Mouse (Mus musculus) heart, adult 9 months (tissue): ENCODE results near the gene Ptbp2.

Experiments used
- DNase-seq, 2 experiments: peaks; one replicate each; pipeline ENCODE4 v3.0.0; 2022; ENCODE audit warnings: low spot score in 2 of 2

Ptbp2 gene

DNA sequence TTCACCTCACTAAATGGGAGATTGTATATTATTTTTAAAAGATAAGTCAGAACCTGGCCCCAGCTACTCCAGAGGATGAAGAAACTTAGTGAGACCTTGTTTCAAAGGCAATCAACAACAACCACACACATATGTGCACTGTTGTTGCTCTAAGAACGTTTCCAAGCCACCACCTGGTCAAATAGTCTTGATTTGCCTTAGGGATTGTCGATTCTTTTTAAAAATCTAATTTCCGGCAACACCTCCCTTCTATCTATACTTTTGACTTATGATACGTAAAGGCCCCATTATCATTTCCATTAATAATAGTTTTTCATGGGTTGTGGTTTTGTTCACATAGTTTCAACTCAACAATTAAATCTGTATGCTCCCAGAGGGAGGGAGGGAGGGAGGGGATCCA is at the start of gene Ptbp2:
Gene Ptbp2 (minus strand): TSS at position 101 of the 400 bp plus-strand sequence.
- DNase-seq = no peak

DNA sequence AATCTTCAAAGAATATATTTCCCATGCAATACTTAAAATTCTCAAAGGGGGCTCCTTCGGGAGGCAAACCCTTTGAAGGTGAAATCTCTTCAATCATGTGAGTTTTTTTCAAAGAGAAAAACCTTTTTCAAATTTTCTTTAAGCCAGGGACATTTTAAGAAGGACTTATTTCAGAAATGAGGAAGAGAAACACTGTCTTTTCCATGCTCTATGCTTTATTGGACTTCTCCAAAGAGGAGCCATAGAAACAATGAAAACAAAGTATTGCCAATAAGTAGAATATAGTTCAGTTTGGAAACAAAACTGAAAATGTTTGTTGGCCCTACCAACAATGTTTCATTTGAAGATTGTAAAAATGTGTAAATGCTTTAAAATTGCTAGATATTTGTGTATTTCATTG is 30.4 kb upstream of the Ptbp2 start:
- DNase-seq = no peak

DNA sequence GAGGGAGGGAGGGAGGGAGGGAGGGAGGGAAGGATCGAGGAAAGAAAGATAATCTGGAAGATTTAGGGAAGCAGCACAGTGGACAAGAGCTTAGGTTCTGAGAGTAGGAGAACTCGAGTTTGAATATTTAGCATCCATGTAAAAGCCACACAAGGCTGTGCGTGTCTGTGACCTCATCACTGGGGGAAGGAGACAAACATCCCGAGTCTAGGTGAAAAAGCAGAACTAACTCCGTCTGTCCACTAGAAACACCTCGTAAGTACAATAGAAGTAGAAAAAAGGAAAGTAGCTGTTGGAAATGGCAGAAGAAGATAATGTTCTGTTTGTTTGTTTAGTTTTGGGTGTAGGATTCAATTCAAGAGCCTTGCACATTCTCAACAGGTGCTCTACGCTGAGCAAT is 21.9 kb upstream of the Ptbp2 start:
- DNase-seq = no peak

DNA sequence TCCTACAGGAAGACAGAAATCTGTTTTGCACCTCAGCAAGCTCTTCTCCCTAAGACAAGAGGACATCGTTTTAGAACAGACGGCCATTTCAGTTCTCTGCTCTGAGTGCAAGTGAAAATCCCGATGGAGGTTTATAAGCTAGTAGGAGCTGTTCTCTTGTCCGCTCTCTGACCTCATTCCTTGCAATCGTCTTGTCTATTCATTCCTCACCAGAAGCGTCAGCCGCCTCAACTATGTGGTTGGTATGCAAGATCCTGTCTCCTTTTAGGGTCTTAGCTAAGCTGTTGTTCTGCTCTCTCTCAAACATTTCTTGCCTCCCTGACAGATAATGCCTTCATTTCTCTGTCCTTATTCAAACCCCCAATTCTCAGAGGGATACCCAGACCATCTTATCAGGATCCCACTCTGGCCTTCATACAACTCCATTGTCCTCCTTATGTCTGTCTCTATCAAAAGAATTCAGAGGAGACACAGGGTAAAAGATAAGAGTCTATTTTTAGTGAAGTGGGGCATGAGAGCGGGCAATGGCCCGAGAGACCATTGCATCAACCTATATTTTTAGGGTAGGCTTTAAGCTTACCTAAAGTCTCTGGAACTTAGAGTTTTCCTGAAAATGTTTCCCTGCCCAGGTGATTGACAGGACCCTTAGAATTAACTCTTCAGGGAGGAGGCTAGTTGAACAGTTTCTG is 10.6 kb upstream of the Ptbp2 start:
- DNase-seq = peak in 1 of 2 experiments; percentile 12

DNA sequence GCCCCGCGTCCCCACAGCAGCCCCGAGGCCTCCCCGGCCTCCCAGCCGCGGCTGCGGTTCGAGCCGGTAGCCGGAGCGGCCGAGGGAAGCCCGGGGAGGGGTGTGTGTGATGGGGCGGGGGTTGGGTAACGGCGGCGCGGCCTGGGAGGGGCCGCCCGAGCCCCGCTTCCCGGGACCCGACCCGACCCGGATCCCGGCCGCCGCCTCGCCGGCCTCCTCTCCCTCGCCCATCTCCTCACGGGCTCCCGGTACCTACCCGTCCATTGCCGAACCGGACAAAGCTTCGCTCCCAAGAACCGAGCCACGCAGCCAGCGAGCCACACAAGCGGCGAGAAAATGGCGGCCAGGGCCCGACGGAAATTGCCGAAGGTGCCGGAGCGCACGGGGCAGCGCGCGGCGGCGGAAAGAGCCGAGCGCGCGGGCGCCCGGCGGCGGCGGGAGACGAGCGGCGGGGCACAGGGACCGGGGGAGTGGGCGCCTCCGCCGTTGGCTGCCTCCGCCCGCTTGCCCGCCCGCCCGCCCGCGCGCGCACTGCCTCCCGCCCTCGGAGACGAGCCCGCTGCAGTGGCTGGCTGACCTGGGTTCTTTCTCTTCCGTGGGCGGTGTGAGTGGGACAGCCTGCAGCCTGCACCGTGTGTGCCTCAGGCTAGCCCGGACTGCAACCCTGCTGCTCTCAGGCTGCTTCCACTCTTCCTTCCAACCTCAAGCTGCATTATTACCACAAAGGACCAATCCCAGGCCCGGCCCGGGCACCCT is 1.1 kb downstream of the Ptbp2 start:
- peak; percentile 83 to 85 for DNase-seq

DNA sequence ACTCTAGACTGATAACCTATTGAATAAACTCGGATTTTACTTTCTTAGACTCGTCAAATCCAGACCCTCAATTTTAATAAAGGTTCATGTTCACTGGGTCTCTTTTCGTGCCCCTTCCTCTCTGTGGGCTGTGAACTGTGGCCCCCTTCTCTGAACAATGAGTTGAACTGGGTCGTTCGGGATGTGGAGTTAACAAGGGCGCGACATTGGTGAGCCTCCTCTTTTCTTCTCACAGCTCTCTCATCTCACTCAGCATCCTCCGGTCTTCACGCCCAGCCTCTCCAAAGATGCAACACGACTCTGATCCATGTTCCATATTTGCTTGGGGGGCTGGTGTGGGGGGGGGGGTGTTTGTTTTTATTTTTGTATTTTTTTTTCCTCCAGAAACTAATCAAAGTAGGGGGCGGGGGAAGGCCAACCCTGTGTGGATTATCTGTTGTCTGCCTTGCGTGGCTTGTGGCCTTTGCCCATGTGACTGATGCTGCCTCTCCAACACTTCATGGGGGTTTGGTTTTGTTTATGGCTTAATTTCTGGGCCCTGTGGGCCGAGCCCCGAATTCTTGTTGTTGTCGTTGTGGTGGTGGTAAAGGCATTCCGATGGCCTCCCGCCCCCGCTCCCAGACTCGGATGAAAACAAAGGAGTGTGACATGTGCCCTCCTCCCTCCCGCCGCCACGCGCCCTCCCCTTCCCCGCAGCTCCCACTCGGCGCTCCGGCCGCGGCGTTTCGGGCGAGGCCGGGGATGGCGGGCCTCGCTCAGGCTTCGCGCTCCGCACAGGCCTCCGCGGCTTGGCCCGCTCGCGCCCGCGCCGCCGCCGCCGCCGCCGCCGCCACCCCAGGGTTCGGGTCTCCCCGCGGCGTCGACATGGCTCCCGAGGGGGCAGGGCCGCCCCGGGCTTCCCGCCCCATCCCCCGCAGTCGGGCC is 2.0 kb downstream of the Ptbp2 start:
- DNase-seq = peak; percentile 44 to 47

DNA sequence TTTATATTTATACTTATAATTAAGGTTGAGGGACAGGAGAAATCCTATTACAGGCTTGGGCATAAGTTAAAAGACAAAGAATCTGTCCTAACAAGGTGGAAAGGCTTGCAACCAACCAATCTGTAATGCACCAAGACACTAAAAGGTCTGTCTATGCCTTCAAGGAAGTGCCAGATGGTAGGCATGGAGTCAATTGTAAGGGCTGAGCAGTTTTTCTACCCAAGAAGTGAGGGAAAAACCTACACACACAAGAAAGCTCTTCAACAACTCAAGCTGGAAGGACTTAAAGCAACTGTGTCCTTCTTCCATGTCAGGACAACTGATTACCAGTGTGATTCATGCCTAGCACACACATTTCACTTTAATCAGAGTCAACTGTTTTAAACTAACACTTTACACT is 3.4 kb downstream of the Ptbp2 start:
- DNase-seq = no peak

DNA sequence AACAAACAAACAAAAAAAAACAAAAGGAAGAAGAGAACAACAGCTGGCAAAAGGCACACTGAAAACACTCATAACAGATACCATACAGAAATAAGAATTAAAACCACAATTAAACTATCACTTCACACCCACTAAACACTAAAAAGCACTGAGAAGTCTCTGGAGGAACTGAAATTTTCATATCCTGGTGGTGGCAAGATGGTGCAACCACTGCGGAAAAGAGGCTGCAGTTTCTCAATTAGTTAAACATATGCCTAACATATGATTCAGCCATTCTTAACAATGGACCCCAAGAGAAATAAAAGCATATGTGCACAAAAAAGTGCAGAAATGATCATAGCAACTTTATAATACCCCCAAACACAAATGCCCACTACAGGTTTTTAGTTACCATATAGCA is 5.0 kb downstream of the Ptbp2 start:
- DNase-seq = no peak

DNA sequence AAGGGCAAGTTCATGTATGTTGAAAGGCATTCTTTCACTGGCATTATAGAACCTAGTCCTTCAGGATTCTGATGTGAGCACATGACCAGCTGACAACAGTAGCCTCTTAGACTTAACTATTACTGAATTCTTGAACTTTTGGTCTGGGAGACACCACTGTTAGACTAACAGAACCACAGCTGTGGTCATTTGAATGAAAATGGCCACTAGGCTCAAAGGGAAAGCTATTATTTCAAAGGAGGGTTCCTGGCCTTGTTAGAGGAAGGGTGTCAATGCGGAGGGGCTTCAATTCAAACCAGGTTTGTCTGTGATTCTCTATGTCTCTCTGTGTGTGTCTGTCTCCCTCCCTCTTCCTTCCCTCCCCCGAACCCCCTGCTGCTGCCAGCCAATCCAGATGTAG is 5.8 kb downstream of the Ptbp2 start:
- DNase-seq = no peak

DNA sequence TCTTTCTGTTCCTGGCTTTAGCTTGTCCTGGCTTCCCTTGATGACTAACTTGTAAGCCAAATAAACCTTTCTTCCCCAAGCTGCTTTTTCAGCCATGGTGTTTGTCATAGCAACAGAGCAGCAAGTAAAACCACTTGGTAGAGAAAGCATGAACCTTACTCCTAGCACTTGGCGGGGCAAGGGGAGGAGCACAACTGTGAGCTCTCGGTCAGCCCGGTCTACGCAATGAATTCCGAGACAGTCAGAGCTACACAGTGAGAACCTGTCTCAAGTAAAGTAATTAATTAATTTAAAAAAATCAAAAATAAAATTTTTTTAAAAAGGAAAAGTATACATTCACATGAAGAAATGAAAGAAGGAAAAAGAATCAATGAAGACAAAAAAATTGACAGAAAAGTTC is 8.1 kb downstream of the Ptbp2 start:
- DNase-seq = no peak

DNA sequence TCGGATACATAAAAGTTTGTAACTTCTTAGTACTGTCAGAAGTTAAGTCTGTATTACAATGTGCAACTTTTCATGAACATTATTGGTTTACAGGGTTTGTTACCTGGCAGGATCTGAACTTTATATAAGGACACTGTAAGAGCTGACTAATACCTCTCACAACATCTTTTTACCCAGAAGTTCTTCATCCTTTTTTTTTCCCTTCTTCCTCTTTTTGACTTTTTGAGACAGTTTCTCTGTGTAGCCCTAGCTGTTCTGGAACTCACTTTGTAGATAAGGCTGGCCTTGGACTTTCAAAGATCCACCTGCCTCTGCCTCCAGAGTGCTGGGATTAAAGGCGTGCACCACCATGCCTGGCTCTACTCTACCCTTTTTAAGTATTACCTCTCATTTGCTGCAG is 11.5 kb downstream of the Ptbp2 start:
- no peak for DNase-seq

DNA sequence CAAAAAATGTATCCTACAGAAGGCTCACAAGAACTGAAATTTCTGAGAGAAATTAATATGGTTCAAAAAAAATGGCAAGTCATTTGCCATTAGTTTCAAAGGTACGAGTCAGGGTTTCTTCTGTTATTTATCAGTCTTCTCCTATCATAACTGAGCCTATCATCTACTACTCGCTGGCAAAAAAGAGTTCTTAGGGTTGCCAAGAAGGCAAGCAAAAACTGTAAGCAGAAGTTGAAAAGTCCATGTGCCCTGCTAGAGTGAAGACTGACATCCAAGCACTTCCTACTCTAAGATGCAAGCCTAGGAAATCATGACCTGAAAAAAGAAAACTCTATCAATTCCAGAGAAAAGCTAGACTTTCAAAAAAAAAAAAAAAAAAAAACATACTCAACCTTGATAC is 20.5 kb downstream of the Ptbp2 start:
- no peak for DNase-seq

DNA sequence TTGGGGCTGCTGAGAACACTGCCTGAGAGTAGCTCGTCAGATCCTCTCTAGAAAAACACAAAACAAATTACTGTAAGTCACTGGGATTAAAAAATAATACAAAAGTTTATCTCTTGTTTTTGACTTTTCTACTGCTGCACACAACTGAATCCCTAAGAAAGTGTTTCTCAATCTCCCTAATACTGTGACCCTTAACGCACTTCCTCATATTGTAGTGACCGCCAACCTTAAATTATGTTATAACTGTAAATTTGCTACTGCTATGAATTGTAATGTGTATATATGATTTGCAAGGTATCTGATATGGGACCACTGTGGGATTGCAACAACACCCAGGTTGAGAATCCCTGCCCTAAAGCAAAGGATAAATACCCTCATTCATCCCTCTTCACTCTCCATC is 22.5 kb downstream of the Ptbp2 start:
- no peak for DNase-seq

DNA sequence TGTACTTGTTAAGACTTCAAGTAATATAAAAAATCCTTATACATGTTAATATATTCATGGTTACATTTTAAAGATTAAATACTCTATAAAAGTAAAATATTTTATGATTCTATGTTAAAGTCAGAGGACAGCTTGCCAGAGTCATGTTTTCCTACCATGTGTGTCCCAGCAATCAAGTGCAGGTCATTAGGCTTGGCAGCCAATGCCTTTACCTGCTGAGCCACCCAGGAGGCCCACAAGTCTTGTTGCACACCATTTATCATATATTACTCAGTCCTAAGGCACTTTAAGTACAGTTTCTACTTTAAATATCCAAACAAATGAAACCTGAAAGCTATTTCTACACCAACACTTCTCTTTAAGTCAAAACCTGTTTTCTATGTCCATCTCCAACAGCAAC is 30.5 kb downstream of the Ptbp2 start:
- no peak for DNase-seq

DNA sequence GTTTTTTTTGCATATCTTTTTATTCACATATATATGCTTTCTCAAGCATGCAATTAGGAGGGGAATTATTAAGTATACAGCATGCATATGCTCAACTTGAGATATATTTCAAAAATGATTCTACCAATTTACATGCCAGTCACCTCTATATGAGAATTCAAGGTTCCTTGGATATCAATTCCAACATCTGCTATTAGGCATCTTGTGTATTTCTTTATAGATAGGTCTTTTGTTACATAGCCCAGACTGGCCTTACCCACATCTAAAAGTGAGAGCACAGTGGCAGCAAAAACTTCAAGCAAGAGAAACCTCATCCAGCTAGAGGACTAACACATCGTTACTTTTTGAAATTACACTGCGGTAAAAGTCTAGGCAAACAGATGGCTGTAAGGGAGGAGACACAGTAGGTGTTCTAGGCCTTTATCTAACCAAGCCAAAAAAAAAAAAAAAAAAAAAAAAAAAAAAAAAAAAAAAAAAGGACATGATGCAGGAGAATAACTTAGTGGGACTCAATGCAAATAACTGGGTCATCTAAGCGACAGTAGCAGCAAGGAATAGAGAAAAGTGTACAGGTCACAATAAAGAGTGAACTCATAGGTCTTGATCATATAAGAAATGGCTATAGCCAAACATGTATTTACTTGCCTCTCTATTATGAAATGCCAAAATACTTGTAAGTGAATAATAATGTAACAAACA is 34.6 kb downstream of the Ptbp2 start:
- DNase-seq = no peak

DNA sequence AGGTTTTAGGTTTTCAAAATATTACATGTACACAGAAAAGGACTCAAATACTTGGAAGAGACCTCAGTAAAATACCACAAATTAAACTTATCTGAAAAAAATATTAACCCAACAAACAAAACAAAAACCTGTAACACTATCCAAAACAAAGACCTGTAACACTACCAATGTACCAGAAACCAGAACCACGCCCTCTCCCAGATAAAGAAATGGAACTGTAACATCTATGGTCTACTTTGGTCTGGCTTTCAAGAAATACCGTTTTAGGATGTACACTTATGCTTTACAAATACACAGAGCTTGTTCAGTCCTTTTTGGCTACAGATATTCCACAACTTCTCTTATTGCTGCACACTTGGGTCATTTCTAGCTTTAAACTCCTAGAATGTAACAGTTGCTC is 35.1 kb downstream of the Ptbp2 start:
- DNase-seq = no peak

DNA sequence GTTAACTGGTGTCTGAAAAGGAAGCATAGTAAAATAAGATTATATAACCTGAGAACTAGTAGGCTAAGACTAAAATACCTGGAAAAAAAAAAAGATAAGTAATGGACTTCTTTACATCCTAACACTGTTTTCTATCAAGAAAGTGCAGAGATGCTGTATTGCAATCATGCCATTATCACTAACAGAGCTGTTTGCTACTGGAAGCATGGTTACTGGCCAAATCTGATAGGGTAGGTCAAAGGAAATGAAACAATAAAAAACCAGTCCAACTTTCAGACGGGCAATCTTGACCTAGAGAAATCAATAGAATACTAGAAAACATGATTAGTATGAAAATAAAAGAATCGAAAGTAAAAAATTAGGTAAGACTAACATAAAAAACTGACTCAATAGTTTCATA is 37.6 kb downstream of the Ptbp2 start:
- no peak for DNase-seq

DNA sequence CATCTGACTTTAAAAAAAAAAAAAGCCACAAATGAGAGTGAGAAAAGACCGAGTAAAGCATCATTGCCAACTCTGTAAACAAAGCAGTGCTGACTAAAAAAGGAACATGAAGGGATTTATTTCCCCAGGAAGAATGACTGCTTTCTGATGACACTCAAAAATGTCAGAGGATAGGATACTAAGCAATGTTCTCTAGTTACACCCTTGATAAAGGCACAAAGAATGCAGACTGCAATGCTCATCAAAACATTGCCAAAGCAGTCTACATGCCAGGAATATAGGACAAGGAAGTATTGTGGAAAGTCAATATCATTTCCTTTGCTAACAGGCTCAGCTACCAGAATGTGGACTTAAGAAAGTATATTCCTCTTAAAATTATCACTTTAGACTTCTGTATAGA is 38.5 kb downstream of the Ptbp2 start:
- peak in 1 of 2 experiments; percentile 3 for DNase-seq

DNA sequence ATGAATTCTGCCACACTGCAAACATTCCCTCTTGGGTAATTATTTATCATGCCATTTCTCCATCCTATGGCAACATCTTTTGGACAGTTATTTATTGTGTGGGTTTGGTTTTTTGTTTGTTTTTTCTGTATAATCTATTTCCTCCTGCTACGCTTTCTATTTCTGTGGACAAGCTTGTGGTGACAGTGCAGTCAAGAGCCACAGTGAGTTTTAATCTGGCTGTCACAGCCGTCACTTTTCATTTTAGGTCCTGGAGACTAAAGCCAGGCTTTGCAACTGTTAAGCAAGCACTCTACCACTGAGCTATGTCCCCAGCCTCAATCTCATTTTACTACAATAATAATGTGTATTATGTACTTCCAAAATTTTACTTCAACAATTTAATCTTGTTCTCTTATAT is 54.4 kb downstream of the Ptbp2 start:
- DNase-seq = no peak

DNA sequence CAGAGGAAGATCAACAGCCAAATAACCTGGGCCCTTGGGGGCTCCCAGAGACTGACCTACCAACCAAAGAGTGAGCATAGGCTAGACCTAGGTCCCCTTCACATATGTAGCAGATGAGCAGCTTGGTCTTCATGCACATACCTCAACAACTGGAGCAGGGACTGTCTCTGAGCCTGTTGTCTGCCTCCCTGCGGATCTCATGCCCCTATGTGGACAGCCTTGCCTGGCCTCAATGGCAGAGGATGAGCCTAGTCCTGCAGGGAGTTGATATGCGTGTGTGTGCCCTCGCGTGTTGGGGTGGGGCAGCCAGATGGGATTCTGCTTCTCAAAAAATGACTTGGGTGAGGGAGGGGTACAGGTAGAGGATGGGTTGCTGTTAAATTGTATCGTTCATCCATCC is 72.2 kb downstream of the Ptbp2 start:
- no peak for DNase-seq

DNA sequence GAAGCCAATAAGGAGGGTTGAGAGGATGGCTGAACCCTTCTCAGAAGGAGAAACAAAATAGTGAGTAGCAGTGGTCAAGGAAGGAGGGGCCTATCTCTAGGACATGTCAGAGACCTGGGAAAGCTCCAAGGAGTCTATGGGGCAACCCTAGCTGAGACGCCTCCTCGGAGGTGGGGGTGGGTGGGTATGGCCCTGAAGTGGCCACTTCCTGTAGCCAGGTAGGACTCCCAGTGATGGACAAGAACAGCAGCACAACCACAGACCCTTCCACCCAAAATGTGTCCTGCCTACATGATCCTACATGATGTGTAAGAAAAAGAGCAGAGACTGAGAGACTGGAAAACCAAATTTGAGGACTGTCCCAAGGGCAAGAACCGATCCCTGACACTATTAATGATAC is 72.8 kb downstream of the Ptbp2 start:
- no peak for DNase-seq

DNA sequence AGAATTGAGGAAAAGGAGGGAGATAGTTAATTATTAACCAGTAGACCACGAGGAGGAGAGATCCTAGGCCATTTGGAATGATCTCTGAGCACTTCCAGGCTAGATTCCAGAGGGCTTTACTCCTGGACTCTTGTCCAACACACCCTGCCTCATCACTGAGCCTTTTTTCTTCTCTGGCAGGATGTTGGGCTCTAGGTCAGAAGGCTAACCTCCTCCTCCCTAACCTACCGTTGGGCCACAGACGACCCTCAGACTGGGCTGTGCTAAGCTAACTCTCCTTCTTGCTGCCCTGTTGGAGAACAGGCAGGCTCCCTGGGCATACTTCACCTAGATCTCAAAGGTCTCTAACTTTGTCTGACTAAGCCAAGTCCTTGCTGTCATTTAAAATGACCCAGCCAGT is 82.8 kb downstream of the Ptbp2 start:
- no peak for DNase-seq
